Mouse (Mus musculus) lung, embryonic 15.5 days (tissue): Measurements from ENCODE around the gene Nek7. TPM values are rescaled to one million over a fixed set of nuclear protein-coding genes. Genes with fewer than 3 reads are reported as not detected.

Experiments
- ATAC-seq: fragments of 200-750 bp; cut with Nextera tagmentation; 2 replicates; pipeline ENCODE4 v1.8.0; 2017; ENCODE audit warnings: moderate number of reproducible peaks, borderline replicate concordance; ENCODE audit not compliant: low FRiP score, low TSS enrichment; ENCODE audit errors: extremely low read depth
- H3K27ac ChIP-seq: fragments of 300-500 bp; sonication (generic); 2 replicates; pipeline ENCODE4 v1.5.1; 2015; ENCODE audit warnings: moderate library complexity, mild to moderate bottlenecking, inconsistent platforms
- H3K27me3 ChIP-seq: fragments of 300-500 bp; sonication (generic); 2 replicates; pipeline ENCODE4 v1.6.1; 2015; ENCODE audit warnings: inconsistent platforms
- H3K36me3 ChIP-seq: fragments of 300-500 bp; sonication (generic); 2 replicates; pipeline ENCODE4 v1.6.1; 2015; ENCODE audit warnings: inconsistent platforms
- H3K4me1 ChIP-seq: fragments of 300-500 bp; sonication (generic); 2 replicates; pipeline ENCODE4 v1.6.1; 2015; ENCODE audit warnings: inconsistent platforms
- H3K4me2 ChIP-seq: fragments of 300-500 bp; sonication (generic); 2 replicates; pipeline ENCODE4 v1.6.1; 2015; ENCODE audit warnings: inconsistent platforms, mild to moderate bottlenecking, moderate library complexity
- H3K4me3 ChIP-seq: fragments of 300-500 bp; sonication (generic); 2 replicates; pipeline ENCODE4 v1.5.1; 2015; ENCODE audit warnings: mild to moderate bottlenecking, inconsistent platforms
- H3K9ac ChIP-seq: fragments of 300-500 bp; sonication (generic); 2 replicates; pipeline ENCODE4 v1.6.1; 2015; ENCODE audit warnings: inconsistent platforms
- H3K9me3 ChIP-seq: fragments of 300-500 bp; sonication (generic); 2 replicates; pipeline ENCODE4 v1.6.1; 2016; ENCODE audit warnings: inconsistent platforms
- WGBS: fragments of 180-500 bp; shearing (Covaris S2); methylation state at CpG from one replicate; pipeline ENCODE4 v1.1.7; 2015; 5-methylcytosine and 5-hydroxymethylcytosine counted together
- polyA plus RNA-seq: library from polyadenylated mRNA; unstranded; fragments of >200 nt; fragmentation: Nextera tagmentation; extraction: Ambion mirVana; gene quantifications from 2 replicates; pipeline ENCODE4 v1.2.1, GENCODE M21; 2015

Gene Nek7
- polyA plus RNA-seq, 1 experiment from 2014 or later: 33.7 TPM

- no peak for ATAC-seq
- Histone ChIP-seq H3K27me3 (no peaks in the 10 kb centered on the region), H3K4me1 (no peaks in the 10 kb centered on the region), H3K36me3 (no peaks in the 10 kb centered on the region), H3K4me3 (no peak overlapping the region), H3K27ac (no peak overlapping the region), H3K4me2 (no peak overlapping the region), H3K9me3 (no peaks in the 10 kb centered on the region), H3K9ac (no peak overlapping the region)
- 46% methylated on average over 10 of the region's 10 CpGs for WGBS
These were observed 119.8 kb downstream of the Nek7 start for GRCm38 (mm10) chr1:138500155-138500554.

GRCm38 (mm10) chr1:138499461-138499860 lies 120.5 kb downstream of the Nek7 start:
- Histone ChIP-seq H3K4me2 (no peak overlapping the region), H3K27me3 (no peaks in the 10 kb centered on the region), H3K9ac (no peak overlapping the region), H3K27ac (no peak overlapping the region), H3K4me3 (no peak overlapping the region), H3K36me3 (no peaks in the 10 kb centered on the region), H3K9me3 (no peaks in the 10 kb centered on the region), H3K4me1 (no peaks in the 10 kb centered on the region)
- ATAC-seq: no peak
- WGBS: 55% methylated on average over 9 of the region's 9 CpGs

GRCm38 (mm10) chr1:138491382-138492097 lies 128.4 kb downstream of the Nek7 start:
- Histone ChIP-seq H3K4me1 (peaks cover 3% of the 10 kb centered on the region; the same call in 1 of the 2 replicates), H3K4me3 (no peak overlapping the region), H3K9ac (no peak overlapping the region), H3K36me3 (no peaks in the 10 kb centered on the region), H3K9me3 (no peaks in the 10 kb centered on the region), H3K27ac (no peak overlapping the region), H3K4me2 (no peak overlapping the region), H3K27me3 (no peaks in the 10 kb centered on the region)
- WGBS: 88% methylated on average over 6 of the region's 6 CpGs
- no peak for ATAC-seq

- peak; percentile 35; the same call in 1 of the 2 replicates for ATAC-seq
- no peaks in the 10 kb centered on the region for H3K27me3 ChIP-seq
These were observed 132.4 kb downstream of the Nek7 start for GRCm38 (mm10) chr1:138487569-138487968.

GRCm38 (mm10) chr1:138480694-138481093 lies 139.2 kb downstream of the Nek7 start:
- Histone ChIP-seq H3K4me1 (no peaks in the 10 kb centered on the region), H3K27me3 (no peaks in the 10 kb centered on the region), H3K9me3 (no peaks in the 10 kb centered on the region; the same call in 1 of the 2 replicates), H3K4me2 (no peak overlapping the region), H3K27ac (no peak overlapping the region), H3K4me3 (no peak overlapping the region), H3K36me3 (no peaks in the 10 kb centered on the region), H3K9ac (no peak overlapping the region)
- ATAC-seq: no peak
- WGBS: 90% methylated on average over 1 of the region's 1 CpGs

More at GRCm38 (mm10) chr1:138487569-138487968, 132.4 kb downstream of the Nek7 start:
- no peak overlapping the region for H3K4me2 ChIP-seq
- WGBS: 63% methylated on average over 5 of the region's 5 CpGs
- no peaks in the 10 kb centered on the region for H3K4me1 ChIP-seq
- H3K4me3 ChIP-seq: no peak overlapping the region
- no peak overlapping the region for H3K27ac ChIP-seq
- no peak overlapping the region for H3K9ac ChIP-seq
- no peaks in the 10 kb centered on the region for H3K36me3 ChIP-seq
- H3K9me3 ChIP-seq: no peaks in the 10 kb centered on the region

GRCm38 (mm10) chr1:138465352-138465751 lies 154.6 kb downstream of the Nek7 start:
- Histone ChIP-seq H3K4me3 (no peak overlapping the region), H3K4me2 (no peak overlapping the region), H3K9me3 (no peaks in the 10 kb centered on the region), H3K36me3 (no peaks in the 10 kb centered on the region), H3K4me1 (no peaks in the 10 kb centered on the region), H3K9ac (no peak overlapping the region), H3K27ac (no peak overlapping the region), H3K27me3 (no peaks in the 10 kb centered on the region)
- no peak for ATAC-seq
- WGBS: 60% methylated on average over 2 of the region's 2 CpGs

GRCm38 (mm10) chr1:138461425-138461824 lies 158.5 kb downstream of the Nek7 start:
- no peak overlapping the region for H3K9ac ChIP-seq
- no peaks in the 10 kb centered on the region for H3K4me1 ChIP-seq
- 73% methylated on average over 3 of the region's 3 CpGs for WGBS
- H3K4me3 ChIP-seq: no peak overlapping the region
- H3K27me3 ChIP-seq: no peaks in the 10 kb centered on the region
- no peak for ATAC-seq
- no peak overlapping the region for H3K27ac ChIP-seq
- no peaks in the 10 kb centered on the region for H3K9me3 ChIP-seq
- H3K4me2 ChIP-seq: no peak overlapping the region
- no peaks in the 10 kb centered on the region for H3K36me3 ChIP-seq

GRCm38 (mm10) chr1:138449476-138449851 lies 170.5 kb downstream of the Nek7 start:
- 55% methylated on average over 2 of the region's 2 CpGs for WGBS
- Histone ChIP-seq H3K36me3 (no peaks in the 10 kb centered on the region), H3K27ac (no peak overlapping the region), H3K9me3 (no peaks in the 10 kb centered on the region), H3K9ac (no peak overlapping the region), H3K27me3 (no peaks in the 10 kb centered on the region), H3K4me2 (peak overlapping the region; percentile 13; the same call in 1 of the 2 replicates), H3K4me3 (no peak overlapping the region), H3K4me1 (no peaks in the 10 kb centered on the region)
- no peak for ATAC-seq

GRCm38 (mm10) chr1:138448635-138449475 lies 171.1 kb downstream of the Nek7 start:
- H3K4me2 ChIP-seq: peak overlapping the region; percentile 13; the same call in 1 of the 2 replicates

GRCm38 (mm10) chr1:138446846-138447245 lies 173.1 kb downstream of the Nek7 start:
- no peaks in the 10 kb centered on the region for H3K36me3 ChIP-seq
- ATAC-seq: no peak
- H3K9ac ChIP-seq: no peak overlapping the region
- H3K4me2 ChIP-seq: no peak overlapping the region
- no peaks in the 10 kb centered on the region for H3K9me3 ChIP-seq
- 80% methylated on average over 1 of the region's 1 CpGs for WGBS
- H3K27me3 ChIP-seq: no peaks in the 10 kb centered on the region
- H3K27ac ChIP-seq: no peak overlapping the region
- H3K4me3 ChIP-seq: no peak overlapping the region
- H3K4me1 ChIP-seq: no peaks in the 10 kb centered on the region

More at GRCm38 (mm10) chr1:138448635-138449475, 171.1 kb downstream of the Nek7 start:
- 48% methylated on average over 15 of the region's 15 CpGs for WGBS
- H3K4me1 ChIP-seq: no peaks in the 10 kb centered on the region
- no peaks in the 10 kb centered on the region for H3K9me3 ChIP-seq
- H3K4me3 ChIP-seq: no peak overlapping the region
- no peaks in the 10 kb centered on the region for H3K27me3 ChIP-seq
- no peak overlapping the region for H3K27ac ChIP-seq
- ATAC-seq: no peak
- H3K36me3 ChIP-seq: no peaks in the 10 kb centered on the region
- no peak overlapping the region for H3K9ac ChIP-seq
